Mouse (Mus musculus): ENCODE data around the gene Pcdh8. TPM values are rescaled to one million over a fixed set of nuclear protein-coding genes. Genes with fewer than 3 reads are reported as not detected.

Gene Pcdh8
- total RNA-seq, 2 experiments from 2014 or later: 70.5 to 83.3 TPM

DNA sequence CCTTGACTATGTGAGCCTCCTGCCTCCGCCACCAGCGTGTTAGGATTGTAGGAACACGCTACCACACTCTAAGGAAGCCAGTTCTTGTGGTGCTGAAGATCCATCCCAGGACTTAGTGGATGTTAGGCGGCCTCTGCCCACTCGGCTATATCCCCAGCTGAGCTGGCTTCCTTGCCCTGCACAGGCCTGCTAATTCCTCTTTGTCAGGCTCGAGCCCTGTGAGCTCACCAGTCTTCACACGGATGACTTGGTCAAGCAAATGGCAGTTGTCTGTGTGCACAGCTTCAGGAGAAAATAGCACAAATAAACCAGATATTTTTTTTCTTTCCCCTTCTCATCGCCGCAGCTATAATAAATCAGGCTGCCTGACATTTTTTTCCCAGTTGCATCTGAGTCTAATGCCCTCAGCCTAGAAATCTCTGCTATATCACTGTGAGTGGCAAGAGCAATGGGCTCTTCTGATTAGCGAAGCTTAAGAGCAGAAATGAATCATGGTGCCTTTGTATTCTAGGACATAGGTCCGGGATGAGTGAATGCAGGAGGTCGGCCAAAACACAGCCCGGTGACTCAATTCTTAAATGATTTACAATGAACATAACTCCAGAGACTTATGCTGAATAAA, 16.4 kb downstream of the Pcdh8 start:
- DNase-seq (ENCODE audit: extremely low spot score in 1 of 2, low spot score in 1 of 2): no peak

GRCm38 (mm10) chr14:79754157-79754556, 17.0 kb downstream of the Pcdh8 start:
- DNase-seq (ENCODE audit: extremely low spot score in 1 of 2, low spot score in 1 of 2): no peak

GRCm38 (mm10) chr14:79753733-79754132, 17.4 kb downstream of the Pcdh8 start:
- no peak for DNase-seq (ENCODE audit: extremely low spot score in 1 of 2, low spot score in 1 of 2)

DNA sequence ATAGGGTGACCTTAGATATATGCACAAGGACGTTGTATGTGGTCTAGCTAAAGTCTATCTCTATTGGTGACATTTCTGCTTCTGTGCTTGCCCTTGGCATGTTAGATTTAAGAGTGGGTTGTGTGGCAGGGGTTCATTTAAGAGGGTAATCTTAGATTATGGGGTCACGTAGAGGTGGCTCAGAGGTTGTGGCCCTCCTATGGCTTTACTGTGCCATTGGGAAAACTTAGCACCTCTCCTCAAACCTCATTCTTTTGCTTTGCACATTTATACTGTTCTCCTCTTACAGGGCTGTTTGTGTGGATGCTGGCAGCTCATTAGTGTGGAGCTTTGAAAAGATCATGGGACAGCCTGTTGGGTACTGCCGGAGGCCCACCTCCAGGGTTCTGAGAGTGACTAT, 30.6 kb downstream of the Pcdh8 start:
- DNase-seq (ENCODE audit: extremely low spot score in 1 of 2, low spot score in 1 of 2): no peak

GRCm38 (mm10) chr14:79738441-79738840, 32.7 kb downstream of the Pcdh8 start:
- no peak for DNase-seq (ENCODE audit: extremely low spot score in 1 of 2, low spot score in 1 of 2)

DNA sequence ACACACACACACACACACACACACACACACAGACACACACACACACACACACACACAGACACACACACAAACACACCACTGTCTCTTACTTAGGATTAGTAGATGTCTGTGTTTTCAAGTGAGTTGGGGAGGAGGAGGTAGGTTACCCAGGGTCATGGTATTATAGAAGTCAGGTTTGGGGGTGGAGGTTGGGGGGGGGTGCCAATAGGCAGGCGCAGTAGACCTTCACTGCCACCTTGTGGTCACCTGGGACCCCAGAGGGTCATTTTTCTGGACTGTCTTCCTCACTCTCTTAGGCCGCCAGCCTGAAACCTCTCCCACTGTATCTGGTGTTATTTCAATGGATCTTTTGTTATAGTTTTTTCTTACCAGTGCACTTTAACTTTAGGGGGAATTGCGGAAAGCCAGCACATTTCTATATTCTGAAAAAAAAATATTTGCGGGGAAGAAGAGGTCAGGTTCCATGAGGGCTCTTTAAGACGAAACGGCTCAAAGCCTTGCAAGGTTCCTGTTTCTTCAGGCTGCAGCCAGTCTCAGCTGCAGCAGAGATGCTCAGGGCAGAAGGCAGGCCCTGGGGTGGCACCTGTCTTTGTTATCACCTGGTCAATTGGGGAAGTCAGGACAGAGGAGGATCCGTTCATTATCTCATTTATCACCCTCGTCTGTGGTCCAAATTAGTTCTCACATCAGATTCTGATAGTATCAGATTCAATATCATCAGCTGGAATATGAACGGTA, 33.3 kb downstream of the Pcdh8 start:
- peak in 1 of 2 experiments; percentile 43 for DNase-seq (ENCODE audit: extremely low spot score in 1 of 2, low spot score in 1 of 2)

- no peak for DNase-seq (ENCODE audit: extremely low spot score in 1 of 2, low spot score in 1 of 2)
Observed at GRCm38 (mm10) chr14:79736781-79737180, 34.3 kb downstream of the Pcdh8 start.

- DNase-seq (ENCODE audit: extremely low spot score in 1 of 2, low spot score in 1 of 2): no peak
Observed at GRCm38 (mm10) chr14:79733501-79733900, 37.6 kb downstream of the Pcdh8 start.

DNA sequence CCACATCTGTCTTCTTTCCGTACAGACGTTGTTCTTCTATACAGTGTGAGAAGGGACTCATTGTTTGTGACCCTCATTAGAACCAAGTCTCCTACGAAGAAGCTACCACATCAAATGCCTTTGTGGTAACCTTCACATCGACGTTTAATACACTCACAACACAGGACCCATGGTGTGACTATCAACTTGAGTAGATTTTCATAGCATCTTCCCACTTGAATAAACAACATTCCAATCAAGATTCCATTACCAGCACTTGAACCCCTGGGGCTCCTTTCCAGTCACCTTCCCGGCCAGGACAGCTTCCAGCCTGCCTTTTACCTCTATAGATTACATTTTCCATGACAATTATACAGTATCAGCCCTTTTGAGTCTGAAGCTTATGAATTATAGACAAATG, 42.3 kb downstream of the Pcdh8 start:
- DNase-seq (ENCODE audit: extremely low spot score in 1 of 2, low spot score in 1 of 2): no peak

GRCm38 (mm10) chr14:79724002-79724681, 47.0 kb downstream of the Pcdh8 start:
- DNase-seq (ENCODE audit: extremely low spot score in 1 of 2, low spot score in 1 of 2): no peak

DNA sequence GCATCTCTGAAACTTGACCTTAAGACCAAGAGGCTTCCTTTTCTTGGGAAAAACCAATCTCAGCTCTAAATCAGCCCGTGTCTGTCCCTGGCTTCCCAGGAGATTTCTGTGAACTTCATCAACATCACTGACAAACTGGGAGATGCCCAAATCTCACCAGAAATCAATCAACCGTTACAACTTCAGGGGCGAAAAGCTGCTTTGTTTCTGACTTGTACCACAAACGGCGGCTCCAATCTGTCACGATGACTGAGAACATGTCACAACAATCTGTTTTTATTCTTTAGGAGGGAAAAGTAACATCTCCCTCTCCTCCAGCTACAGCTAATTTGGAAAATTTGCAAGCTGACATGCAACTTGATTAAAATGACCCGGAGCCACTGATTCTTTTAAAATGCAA, 48.9 kb downstream of the Pcdh8 start:
- no peak for DNase-seq (ENCODE audit: extremely low spot score in 1 of 2, low spot score in 1 of 2)

Small RNA genes within 50 kb of the gene (microRNA-seq; reads per million reads assigned to microRNA genes)
- 0 reads per million in 2 experiments for gene Mir759

Other genes starting within 250 kb of the Pcdh8 start
- 10 to 100 TPM; 90.0 to 91.4 TPM for gene Sugt1, start 183.6 kb downstream of the Pcdh8 start, total RNA-seq (2021)
- gene Cnmd, start 109.1 kb downstream of the Pcdh8 start, total RNA-seq (2021): 1 to 10 TPM; 2.3 to 3.1 TPM
- 1 to 10 TPM; 3.2 to 3.5 TPM for gene Olfm4, start 212.8 kb upstream of the Pcdh8 start, total RNA-seq (2021)

All from layer of hippocampus, postnatal 25 days (tissue).